Mouse (Mus musculus) right cerebral cortex, postnatal 14 days (tissue): ENCODE results near the gene Dock4.

ENCODE experiments used
- DNase-seq: peaks from one replicate; pipeline ENCODE4 v3.0.0; 2022

The Dock4 gene

DNA sequence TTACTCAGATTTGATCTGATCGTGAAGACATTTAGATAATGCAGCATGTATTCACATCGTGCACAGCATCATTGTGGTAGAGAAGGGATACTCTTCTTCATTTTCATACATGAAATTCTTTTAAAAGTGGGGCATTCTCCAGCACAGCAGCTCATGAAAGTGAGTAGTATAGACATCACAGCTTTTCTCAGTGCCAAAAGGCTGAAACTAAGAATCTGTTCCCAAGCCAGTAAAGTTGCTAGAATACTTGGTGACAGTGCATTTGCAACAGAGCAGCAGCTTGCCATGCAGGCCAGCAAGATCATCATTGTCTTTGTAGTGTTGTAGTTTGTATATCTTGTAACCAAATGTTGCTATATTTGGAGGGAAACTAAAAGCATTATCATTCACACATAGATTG is 223.7 kb downstream of the Dock4 start:
- DNase-seq, result no peak

DNA sequence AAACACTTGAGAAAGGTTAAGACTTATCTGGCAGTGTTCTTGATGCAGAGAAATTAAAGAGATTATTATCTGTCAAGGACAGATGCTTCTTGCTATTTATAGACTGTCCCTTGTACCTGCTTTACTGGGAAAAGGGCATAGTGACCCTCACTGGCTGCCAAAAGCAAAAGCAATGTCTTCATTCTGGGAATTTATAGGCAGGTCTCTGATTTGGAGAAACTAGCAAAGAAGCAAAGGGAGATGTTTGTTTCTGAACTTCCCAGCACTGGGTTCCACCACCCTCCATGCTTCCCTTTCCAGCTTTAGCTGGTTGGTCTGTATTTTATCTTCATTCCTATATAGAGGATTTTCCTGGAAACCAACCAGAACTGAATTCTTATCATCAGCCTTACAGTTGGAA is 225.0 kb downstream of the Dock4 start:
- no peak for DNase-seq

DNA sequence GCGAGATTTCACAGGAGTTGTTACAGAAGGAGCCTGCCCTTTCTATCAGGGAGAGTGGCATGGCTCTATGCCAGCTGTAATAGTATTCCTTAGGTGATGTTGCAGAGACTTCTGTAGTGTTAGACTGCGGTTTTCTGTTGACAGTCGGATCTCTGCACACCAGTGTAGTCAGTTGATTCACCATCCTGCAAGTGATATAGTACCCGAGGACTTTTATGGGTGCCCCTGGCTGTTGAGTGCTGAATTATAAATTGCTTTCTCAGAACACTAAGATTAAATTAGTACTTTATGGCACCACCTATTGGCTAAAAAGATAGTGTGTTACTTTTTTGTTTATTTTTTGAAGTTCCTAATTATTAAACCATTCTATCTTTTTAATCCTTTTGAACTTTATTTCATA is 234.0 kb downstream of the Dock4 start:
- DNase-seq, result no peak

DNA sequence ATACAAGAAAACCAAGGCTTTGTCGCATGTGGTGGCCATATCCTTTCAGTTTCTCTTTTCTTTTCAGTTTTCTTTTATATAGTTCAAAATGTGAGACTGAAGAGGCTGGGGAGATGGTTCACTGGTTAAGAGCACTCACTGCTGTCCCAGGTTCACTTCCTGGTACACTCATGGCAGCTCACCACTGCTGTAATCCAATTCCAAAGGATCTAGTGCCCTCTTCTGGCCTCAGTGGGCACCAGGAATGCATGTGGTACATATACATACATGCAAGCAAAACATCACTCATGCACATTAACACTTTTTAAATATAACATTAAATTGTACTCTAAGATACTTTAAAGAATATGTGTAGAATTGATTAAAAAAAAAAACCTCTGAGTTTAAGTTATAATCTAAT is 234.8 kb downstream of the Dock4 start:
- DNase-seq, result peak; percentile 21

DNA sequence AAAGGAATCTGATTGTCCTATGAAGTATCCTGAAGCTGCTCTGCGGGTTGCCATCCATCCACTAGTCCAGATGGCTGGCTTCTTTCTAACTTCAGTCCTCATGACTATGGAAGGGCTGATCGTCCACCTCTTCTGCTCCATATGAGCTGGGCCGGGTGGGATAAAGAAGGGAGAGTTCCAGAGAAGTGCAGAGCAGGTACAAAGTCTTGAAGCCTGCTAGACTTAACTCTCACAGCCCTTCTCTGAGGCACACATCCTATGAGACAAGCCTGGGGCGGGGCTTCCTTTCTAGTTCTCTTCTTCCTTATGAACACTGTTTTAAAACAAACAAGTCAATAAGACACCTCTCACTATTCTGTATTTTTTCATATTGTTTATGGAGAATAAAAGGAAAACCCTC is 245.7 kb downstream of the Dock4 start:
- no peak for DNase-seq

DNA sequence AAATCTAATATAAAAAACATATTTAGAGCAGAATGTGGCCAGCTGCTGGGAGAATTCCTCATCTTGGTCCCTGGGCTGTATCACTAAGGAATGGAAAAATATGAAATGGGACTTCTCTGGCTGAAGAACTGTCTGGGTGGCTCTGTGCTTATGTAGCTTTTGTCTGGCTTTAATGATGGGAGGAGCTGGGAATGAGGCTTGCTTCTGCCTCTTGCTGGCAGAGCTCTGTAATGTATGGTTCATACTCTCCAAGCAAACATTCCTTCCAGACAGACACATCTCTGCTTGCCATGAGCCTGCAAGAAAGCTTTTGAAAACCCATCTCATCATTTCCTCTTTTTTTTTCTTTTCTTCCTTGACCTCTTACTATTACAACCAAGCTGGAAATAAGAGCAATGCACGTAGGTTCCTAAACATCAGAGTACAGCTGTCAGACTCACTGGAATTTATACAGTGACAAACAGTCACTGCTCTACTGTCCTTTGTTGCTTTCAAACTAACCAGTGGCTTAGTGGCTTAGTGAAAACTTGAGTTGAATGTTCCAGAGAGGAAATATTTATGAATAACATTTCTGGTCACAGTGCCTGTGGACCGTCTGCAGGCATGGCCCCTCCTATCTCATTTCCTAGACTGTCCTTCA is 248.4 kb downstream of the Dock4 start:
- DNase-seq, result no peak

DNA sequence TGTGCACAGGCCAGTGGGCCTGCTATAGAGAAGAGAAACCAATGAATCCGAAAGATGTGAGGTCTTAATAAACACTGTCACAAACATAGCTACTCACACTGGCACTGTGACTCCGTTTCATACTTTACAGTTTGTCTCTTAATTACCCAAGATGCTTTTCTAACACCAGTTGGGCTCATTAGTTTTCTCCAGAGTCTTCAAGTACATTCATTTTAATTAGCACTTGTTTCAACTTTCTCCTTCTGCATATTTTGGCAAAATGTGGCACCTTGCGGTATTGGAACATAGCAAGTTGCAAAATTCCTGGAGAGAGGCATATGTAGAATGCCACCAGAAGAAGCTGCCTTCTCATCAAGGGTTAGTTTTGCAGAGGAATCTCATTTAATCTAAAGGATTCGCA is 252.6 kb downstream of the Dock4 start:
- DNase-seq, result no peak

DNA sequence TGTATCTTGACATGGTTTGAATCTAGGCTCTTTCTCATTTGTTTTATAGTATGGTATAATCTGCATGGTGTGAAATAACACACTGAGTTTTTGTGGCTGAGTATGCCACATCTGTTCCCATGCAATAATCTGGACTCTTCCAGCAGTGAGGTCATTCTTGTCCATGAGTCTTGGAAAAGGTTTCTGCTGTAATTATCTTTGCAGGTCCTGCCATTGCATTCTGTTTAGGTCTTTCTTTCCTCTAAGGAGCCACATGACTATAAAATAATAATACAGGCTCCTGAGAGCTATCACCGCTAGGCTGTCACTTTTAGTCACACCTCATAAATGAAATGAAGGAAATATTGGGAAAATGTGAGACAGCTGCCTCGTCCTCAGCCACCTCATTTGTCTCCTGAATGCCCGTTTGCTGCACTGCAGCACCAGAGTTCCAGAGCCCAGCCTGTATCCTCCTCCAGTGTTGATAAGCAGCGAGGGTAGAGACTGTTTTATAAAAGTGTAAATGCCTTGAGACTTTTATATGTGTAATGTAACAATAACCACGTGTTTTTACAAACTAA is 256.6 kb downstream of the Dock4 start:
- no peak for DNase-seq

DNA sequence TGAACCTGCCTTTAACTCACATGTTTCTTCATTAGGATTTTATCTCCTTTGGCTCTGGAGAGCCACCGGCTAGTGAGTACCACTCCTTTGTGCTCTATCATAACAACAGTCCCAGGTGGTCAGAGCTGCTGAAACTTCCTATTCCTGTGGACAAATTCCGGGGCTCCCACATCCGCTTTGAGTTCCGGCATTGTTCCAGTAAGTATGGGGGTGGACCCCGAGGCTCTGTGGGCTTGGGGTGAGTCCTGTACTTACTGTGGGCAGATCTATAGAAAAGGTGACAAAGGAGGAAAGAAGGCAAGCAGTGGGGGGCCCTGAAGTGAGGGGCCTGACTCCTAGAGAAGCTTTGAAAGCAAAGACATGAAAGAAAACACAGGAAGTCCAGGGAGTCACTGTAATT is 258.5 kb downstream of the Dock4 start:
- DNase-seq, result no peak

DNA sequence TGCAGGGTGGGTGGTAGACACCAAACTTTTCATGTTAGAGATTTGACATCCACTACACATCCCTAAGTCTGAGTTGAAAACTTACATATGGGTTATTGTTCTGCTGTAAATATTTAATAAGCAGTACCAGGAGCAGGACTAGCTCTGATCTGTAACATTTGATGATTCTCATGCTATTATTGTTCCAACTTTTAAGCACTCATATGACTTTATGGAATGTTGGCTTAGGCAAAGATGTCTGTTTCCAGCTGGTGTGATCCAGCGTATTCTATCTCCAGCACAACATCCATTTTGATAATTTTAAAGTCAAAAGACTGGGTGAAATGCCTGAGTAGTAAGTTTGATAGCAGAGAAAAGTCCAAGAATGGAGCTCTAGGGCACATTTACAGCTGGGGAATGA is 261.4 kb downstream of the Dock4 start:
- no peak for DNase-seq

DNA sequence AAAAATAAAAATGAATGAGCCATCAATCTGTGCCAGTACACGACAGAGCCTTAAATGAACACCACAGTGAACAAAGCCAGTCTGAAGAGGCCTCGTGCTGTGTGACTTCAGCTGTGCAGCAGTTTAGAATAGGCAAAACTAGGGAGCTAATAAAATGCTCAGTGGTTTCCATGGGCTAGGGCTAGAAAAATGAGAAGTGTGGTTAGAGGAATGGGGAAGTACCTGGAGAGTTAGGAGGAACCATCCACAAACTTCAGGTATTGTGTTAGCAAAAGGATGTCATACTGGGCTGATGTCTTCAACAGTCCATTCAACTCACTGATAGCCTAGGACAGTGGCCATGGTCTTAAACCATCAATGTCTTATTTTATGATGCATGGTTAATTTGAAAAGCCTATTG is 263.3 kb downstream of the Dock4 start:
- no peak for DNase-seq

DNA sequence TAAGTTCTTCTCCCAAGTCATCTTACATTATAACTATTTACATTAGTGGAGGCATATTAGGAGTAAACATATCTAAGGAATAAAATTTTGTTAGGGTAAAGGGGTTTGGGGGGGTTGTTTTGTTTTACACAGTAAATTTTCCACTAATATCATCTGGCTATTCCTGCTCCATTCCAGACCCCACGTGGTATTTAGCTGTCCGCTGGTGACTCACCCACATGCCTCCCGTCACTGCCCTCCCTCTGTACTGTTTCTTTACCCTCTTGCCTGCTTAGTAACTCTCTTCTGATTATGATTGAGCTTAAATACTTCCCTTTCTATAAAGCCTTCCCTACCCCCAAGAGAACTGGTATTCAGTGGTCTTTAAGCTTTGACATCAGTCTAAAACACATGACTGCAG is 266.5 kb downstream of the Dock4 start:
- DNase-seq, result no peak

DNA sequence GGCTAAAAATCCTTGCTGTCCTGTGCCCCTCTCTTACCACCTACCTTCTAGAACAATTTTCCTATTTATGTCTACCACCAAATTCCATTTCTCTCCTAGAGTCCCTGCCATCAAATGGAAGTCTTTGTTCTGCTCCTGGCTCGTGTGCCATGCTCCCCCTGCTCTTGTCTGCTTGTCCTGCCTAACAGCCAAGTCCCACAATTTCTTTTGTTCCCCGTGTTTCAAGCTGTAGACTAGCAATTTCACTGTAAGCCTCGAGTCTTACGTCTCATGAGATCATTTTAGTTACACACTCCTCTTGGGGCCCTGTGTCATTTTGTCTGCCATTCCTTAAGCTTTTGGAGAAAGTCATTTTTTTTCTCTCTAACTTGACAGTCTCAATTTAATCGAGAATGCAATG is 268.5 kb downstream of the Dock4 start:
- no peak for DNase-seq

DNA sequence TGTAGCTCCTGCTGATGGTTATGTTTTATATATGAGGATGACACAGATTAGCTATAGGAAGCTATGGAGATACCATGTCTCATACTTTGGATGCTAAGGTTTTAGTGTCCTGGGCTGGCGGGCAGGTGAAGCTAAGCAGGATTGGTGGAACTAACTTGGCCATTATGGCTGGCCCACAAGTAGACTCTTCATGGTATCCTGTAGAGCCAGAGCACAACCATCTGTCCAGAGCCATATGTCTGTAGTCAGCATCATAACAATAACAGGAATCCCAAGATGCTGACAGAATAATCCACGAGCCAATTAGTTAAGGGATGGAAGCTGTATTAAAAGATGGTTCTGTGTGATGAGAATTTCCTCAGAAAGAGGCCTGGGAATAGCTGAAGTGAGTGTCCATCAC is 269.4 kb downstream of the Dock4 start:
- DNase-seq, result no peak

DNA sequence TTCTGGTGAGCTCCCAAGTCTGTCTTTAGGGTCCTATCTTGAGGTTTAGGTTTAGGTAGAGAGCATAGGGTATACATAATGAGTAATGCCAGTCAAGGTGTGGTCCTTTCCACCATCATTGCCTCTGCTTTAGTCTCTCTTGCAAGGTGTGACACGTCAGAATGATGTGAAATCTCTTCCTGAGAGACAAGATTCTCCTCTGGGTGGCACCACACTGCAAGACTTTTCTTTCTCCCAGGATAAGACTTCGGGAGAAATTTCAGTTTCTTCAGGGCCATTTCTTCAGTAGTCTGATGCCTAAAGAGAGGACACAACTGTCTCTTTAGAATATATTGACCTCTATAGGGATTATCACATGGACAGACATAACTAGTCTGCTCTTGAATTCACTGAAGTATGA is 282.6 kb downstream of the Dock4 start:
- DNase-seq, result no peak

DNA sequence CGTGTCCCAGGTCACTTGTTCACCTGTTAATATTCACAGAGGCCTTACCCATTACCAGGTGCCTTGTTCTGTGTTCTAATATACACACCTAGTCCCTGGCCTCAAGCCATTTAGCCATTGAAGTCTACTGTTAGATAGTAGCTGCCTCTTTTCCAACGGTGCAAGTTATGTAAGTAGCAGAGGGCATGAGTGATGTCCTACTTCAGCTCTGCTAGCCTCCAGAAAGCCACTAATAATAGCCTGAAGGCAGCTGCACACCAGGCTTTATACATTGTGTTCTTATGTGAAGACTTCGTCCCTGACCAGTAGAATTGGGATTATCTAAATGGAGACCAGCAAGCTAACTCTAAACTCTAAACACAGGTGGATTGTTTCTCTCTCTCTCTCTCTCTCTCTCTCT is 285.0 kb downstream of the Dock4 start:
- no peak for DNase-seq

DNA sequence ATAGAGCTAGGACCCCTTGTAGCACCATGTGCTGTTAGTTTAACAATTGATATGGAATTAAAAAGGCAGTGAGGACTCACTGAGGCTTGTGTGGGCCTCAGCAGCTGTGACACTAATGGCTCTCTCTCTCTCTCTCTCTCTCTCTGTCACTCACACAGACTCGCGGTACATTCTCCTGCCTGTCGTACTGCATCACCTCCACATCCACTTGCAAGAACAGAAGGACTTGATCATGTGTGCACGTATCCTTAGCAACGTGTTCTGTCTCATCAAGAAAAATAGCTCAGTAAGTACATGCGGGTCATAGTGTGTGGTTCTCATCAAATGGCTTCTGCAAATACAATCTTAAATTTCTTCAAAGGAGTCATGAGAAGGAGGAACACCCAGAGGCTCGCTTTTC is 299.7 kb downstream of the Dock4 start:
- DNase-seq, result no peak

DNA sequence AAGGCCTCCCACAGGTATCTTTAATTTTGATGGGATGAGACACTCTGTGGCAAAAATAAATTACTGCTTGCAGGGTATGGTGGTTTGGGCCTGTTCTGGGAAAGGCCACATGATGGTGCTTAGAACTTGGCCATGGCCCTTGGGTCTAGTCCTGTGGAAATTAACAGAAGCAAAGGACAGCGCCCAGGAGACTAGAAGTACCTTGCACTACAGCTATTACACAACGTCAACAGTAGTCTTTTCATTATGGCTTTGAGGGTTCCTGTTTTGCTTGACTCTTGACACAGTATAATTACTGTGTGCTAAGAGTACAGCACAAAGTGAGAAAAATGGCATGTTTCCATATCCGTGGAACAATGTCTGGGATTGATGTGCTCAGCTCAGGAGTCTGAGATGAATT is 300.3 kb downstream of the Dock4 start:
- no peak for DNase-seq

DNA sequence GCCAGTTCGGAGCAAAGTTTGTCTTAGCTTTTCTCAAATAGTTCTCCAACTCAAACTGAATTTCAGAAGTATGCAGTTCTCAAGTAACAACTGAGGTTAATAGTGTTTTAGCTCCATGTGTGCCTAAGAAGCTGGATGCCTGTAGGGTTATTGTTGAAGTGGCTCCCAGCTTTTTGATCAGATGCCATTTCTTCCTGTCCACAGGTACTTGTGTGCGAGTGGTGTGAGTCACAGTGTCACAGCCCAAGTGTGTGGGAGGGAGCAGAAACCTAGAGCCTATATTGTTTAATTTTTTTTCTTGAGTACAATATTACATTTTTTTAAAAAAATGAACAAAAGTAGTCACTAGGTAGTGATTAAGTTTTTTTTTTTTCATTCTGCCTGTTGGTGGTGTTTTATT is 313.5 kb downstream of the Dock4 start:
- no peak for DNase-seq

DNA sequence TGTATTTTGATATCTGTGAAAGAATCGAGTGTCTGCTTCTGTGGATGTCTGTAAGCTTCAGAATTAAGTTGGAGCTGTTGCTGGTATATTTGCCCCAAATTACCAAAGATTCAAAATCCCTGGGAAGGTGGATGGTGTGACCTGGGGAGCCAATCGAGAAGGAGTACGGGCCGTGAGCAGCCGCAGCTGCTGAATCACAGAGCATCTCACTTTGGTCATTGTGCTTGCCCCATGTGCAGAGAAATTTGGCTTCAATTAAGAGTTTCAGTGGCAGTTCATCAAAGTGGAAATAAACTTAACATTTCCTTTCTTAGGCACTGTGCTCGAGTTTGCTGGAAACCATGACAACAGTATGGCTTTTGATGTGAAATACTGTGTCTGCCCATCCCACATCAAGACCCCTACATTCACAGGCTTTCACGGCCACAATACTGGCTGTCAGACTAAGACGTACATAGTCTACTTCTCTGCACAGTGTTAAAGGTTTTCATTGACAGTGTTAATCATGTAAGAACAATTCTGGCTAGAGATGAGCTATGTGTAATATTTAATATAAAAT is 321.6 kb downstream of the Dock4 start:
- DNase-seq, result no peak

DNA sequence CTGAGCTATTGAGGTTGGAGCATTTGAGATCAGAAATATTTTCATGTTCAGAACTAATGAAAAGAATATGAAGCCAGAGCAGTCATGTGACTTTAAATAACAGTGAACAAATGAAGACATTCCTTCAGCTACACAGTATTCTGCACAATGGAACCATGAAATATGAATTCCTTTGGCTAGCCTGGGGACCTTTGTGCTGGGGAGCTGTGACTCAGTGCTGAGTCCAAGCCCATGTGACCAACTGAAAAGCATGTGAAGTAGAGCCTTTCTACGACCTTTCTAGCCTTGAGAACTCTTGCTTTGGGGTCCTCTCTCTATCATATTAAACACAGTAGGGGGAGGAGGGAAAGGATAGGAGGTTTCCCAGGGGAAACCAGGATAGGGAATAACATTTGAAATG is 327.3 kb downstream of the Dock4 start:
- no peak for DNase-seq

DNA sequence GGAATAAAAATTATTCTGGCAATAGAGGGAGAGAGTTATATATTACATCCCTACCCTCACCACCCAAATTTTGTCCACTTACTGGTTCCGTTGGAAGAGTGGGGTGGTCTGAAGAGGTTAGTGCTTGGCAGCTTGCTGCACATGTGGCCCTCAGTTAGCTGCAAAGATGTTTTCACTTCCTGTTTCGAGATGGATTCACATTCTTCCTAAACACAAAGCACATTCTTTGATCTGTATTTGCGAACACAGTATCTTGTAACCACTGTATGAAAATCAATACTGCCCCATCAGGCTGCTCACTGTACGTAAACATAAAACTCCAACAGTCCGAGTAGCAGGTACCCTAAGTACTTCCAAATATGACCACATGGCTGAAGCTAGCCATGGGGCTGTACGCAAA is 335.8 kb downstream of the Dock4 start:
- no peak for DNase-seq

DNA sequence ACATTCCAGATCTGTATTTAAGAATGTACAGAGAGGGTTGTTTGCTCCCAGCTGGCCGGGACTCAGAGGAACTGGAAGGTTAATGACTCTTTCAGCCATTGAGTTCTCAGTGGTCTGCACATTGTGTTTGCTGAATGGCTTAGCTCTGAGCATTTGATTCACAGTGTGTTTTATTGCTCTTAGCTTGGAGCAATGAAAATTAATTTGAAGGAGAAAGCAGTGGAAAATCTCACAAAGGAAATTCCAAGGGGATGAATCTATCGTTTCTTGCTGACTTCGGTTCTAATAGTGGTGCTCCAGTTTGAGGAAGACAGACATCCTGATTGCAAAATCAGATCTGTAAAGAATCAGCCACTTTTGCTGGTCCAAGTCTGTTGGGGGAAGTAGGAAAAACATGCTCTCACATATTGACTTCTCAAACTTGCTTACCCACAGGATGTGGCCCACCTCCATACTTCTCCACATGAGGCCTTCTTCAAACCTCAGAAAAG is 342.9 kb downstream of the Dock4 start:
- no peak for DNase-seq

DNA sequence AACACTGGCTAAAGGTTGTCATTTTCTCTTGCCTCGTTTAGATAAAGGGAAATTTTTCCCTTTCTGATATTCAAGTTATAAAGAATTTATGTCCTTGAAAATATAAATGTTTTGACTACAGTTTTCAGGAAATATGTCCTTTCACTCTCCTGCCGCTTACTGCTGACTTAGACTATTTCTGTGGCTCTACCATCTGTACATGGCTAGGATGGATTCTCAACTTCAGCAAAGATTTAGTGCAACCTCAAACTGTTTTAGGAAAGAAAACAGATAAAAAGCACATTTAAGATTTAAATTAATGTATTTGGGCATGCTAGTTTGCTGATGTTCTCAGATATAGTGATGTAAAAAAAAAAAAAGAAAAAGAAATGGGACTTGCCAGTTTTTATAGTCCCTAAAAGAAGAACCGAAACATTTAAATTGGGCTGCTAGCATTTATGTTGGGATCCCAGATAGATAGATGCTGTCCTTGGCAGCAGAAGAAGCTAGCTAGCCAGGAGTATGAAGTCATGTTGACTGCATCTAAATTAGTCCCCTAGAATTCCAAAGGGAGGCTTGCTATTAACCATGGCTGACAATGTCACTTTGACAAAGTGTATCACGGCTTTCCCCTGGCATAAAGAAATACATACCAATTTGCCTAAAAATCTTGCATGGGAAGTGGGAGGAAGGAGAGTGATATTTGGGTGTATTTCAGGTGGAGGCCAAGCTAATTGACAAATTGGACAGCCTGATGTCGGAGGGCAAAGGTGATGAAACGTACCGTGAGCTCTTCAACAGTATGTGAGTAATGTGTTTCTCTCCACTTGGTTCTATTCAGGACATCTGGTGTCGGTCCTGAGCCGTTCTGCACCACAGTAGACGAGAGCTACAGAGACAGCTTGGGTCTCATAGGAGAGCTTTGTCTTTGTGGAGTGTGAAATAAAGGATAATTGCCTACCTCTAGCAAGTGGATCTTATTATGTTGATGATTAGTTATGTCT is 343.9 kb downstream of the Dock4 start:
- DNase-seq, result no peak
